Mouse (Mus musculus): Measurements from ENCODE around the gene Uqcr10. TPM values are rescaled to one million over a fixed set of nuclear protein-coding genes. Genes with fewer than 3 reads are reported as not detected.
A peak's percentile ranks its signal among the peaks of the same experiment; 100 is the strongest.

Gene Uqcr10
- total and polyA plus RNA-seq, 3 experiments: 598 to 1,416 TPM; not detected in 1

DNA sequence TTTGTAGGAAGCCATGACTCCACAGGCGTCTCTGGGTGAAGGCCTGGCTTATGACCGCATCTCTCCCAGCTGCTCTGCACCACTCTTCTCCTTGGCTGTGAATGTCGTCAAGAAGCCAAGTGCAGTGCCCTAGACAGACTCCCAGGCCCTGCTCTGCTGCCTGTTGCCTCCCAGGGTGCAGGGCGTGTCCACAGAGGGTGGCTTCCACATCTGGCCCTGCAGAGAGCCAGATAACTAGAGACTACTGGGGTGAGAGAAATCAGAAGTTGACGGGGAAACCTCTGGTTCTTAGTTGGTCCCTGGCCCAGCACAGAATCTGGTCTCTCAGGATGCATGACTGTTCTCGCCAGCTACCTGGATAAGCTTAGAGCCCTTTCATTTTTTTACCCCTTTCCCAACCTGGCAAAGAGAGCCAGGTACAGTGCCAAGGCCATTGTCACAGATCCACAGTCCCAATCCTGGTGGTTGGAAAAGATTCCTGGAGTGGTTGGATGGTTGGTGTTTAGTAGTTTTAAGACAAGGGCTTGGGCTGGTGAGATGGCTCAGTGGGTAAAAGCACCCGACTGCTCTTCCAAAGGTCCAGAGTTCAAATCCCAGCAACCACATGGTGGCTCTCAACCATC, 26.8 kb downstream of the Uqcr10 start:
- Histone ChIP-seq H3K79me2 (ENCODE audit: control insufficient read depth, insufficient read depth, low read length, poor library complexity) (no peaks in the 10 kb centered on the region), H3K9me3 (replicated peaks; ENCODE audit: insufficient read depth, low read length) (no peaks in the 10 kb centered on the region), H3K4me3 (ENCODE audit: control insufficient read depth in 1 of 2, insufficient read depth in 1 of 2, low read depth in 2 of 2, low read length in 2 of 2) (no peak overlapping the region), H3K9ac (ENCODE audit: control insufficient read depth, low read depth, low read length, poor library complexity, severe bottlenecking) (no peak overlapping the region), H3K36me3 (ENCODE audit: control insufficient read depth in 1 of 2, insufficient read depth in 2 of 2, low read length in 2 of 2) (peaks cover 6% of the 10 kb centered on the region in 2 experiments; a peak in 3 of 4 replicates), H3K4me1 (ENCODE audit: control insufficient read depth in 1 of 2, insufficient read depth in 2 of 2, low read length in 2 of 2) (peaks cover 0 to 6% of the 10 kb centered on the region in 2 experiments; a peak in 2 of 4 replicates), H3K27me3 (ENCODE audit: control insufficient read depth in 1 of 2, insufficient read depth in 2 of 2, low read length in 2 of 2) (no peaks in the 10 kb centered on the region), H3K27ac (ENCODE audit: control insufficient read depth, low read depth, low read length) (no peak overlapping the region)
- peak; percentile 90 for DNase-seq (ENCODE audit: low read depth, low spot score)
- TF ChIP-seq TCF12 (IDR thresholded peaks at IDR 0.05; ENCODE audit: low read depth, low read length) (peak; percentile 54), ZC3H11A (IDR thresholded peaks at IDR 0.05; ENCODE audit: low read depth, low read length) (no peak), SMC3 (IDR thresholded peaks at IDR 0.05; ENCODE audit: low read depth, low read length) (peak; percentile 20; the same call in 1 of the 2 replicates), USF1 (IDR thresholded peaks at IDR 0.05; ENCODE audit: low read depth, low read length) (no peak), EP300 (IDR thresholded peaks at IDR 0.05; ENCODE audit: low read depth in 1 of 2, low read length in 2 of 2) (peak; percentile 33 to 63; a peak in 2 of 4 replicates), GATA1 (IDR thresholded peaks at IDR 0.05; ENCODE audit: low read depth, low read length) (peak; percentile 42; the same call in 1 of the 2 replicates), USF2 (IDR thresholded peaks at IDR 0.05; ENCODE audit: borderline replicate concordance in 1 of 2, insufficient read depth in 1 of 2, low read depth in 1 of 2, low read length in 2 of 2) (no peak), MAX (IDR thresholded peaks at IDR 0.05; ENCODE audit: low read length) (no peak), TAL1 (IDR thresholded peaks at IDR 0.05; ENCODE audit: low read length) (peak; percentile 66), RCOR1 (IDR thresholded peaks at IDR 0.05; ENCODE audit: low read depth, low read length) (peak; percentile 79), UBTF (IDR thresholded peaks at IDR 0.05; ENCODE audit: borderline replicate concordance, insufficient read depth, low read depth, low read length) (no peak)

DNA sequence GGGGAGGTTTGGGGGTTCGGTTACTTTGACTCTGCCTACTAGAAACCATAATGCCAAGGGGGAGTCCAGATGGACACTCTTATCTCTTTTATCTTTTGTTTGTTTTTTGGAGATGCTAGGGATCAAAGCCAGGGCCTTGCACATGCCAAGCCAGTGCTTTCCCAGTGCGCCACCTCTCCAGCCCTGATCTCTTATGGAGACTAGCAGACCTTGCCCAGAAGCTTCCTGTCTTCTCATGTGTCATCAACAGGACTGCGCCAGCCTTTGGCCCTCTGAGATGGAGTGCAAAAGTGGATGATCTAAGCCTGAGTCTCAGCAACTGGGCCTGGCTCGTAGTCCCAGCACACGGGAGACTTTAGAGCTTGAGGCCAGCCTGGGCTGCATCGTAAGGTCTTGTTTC, 28.4 kb downstream of the Uqcr10 start:
- no peak for DNase-seq (ENCODE audit: low read depth, low spot score)
- H3K9me3 ChIP-seq (replicated peaks; ENCODE audit: insufficient read depth, low read length): no peaks in the 10 kb centered on the region
- H3K4me3 ChIP-seq (ENCODE audit: control insufficient read depth in 1 of 2, insufficient read depth in 1 of 2, low read depth in 2 of 2, low read length in 2 of 2): no peak overlapping the region
- H3K4me1 ChIP-seq (ENCODE audit: control insufficient read depth in 1 of 2, insufficient read depth in 2 of 2, low read length in 2 of 2): peaks cover 0 to 6% of the 10 kb centered on the region in 2 experiments; a peak in 2 of 4 replicates
- H3K27ac ChIP-seq (ENCODE audit: control insufficient read depth, low read depth, low read length): no peak overlapping the region
- no peaks in the 10 kb centered on the region for H3K79me2 ChIP-seq (ENCODE audit: control insufficient read depth, insufficient read depth, low read length, poor library complexity)
- TF ChIP-seq ZMIZ1 (IDR thresholded peaks at IDR 0.05; ENCODE audit: low read depth, low read length) (no peak), UBTF (IDR thresholded peaks at IDR 0.05; ENCODE audit: borderline replicate concordance, insufficient read depth, low read depth, low read length) (no peak), MYB (IDR thresholded peaks at IDR 0.05; ENCODE audit: low read depth, low read length) (no peak), USF2 (IDR thresholded peaks at IDR 0.05; ENCODE audit: borderline replicate concordance in 1 of 2, insufficient read depth in 1 of 2, low read depth in 1 of 2, low read length in 2 of 2) (no peak), SMC3 (IDR thresholded peaks at IDR 0.05; ENCODE audit: low read depth, low read length) (no peak), MYC (IDR thresholded peaks at IDR 0.05; ENCODE audit: low read depth, low read length) (no peak), TAL1 (IDR thresholded peaks at IDR 0.05; ENCODE audit: low read length) (no peak), CHD1 (IDR thresholded peaks at IDR 0.05; ENCODE audit: low read depth, low read length) (no peak), MEF2A (IDR thresholded peaks at IDR 0.05; ENCODE audit: extremely low read depth, insufficient replicate concordance, low read depth, low read length, poor library complexity, severe bottlenecking) (no peak), USF1 (IDR thresholded peaks at IDR 0.05; ENCODE audit: low read depth, low read length) (no peak)
- H3K9ac ChIP-seq (ENCODE audit: control insufficient read depth, low read depth, low read length, poor library complexity, severe bottlenecking): no peak overlapping the region
- H3K36me3 ChIP-seq (ENCODE audit: control insufficient read depth in 1 of 2, insufficient read depth in 2 of 2, low read length in 2 of 2): peaks cover 2 to 6% of the 10 kb centered on the region in 2 experiments; a peak in 3 of 4 replicates
- H3K27me3 ChIP-seq (ENCODE audit: control insufficient read depth in 1 of 2, insufficient read depth in 2 of 2, low read length in 2 of 2): no peaks in the 10 kb centered on the region
